Mouse (Mus musculus): ENCODE data around the gene Tmem199. TPM values are rescaled to one million over a fixed set of nuclear protein-coding genes. Genes with fewer than 3 reads are reported as not detected.

Tmem199 gene
- total RNA-seq, 1 experiment, result 73.1 TPM

- Histone ChIP-seq H3K4me3 (ENCODE audit: insufficient read depth in 1 of 2, low read depth in 1 of 2, low read length in 2 of 2, poor library complexity in 1 of 2, severe bottlenecking in 1 of 2) (no peak overlapping the region), H3K9me3 (ENCODE audit: control insufficient read depth, insufficient read depth, low read depth, low read length) (no peaks in the 10 kb centered on the region), H3K9ac (ENCODE audit: insufficient read depth, low read depth, low read length, poor library complexity, severe bottlenecking) (no peak overlapping the region), H3K36me3 (ENCODE audit: control insufficient read depth, insufficient read depth, low read length, poor library complexity, severe bottlenecking) (peaks cover 79% of the 10 kb centered on the region), H3K4me1 (ENCODE audit: control insufficient read depth in 2 of 2, insufficient read depth in 2 of 2, low read length in 2 of 2, poor library complexity in 1 of 2) (peaks cover 0 to 2% of the 10 kb centered on the region in 2 experiments; a peak in 1 of 4 replicates), H3K27ac (ENCODE audit: insufficient read depth, low read depth, low read length, poor library complexity, severe bottlenecking) (no peak overlapping the region)
- in situ Hi-C loops (cut with MboI; ENCODE audit: low sequenced_read_pairs in 2 of 2, unreplicated experiment in 2 of 2), result no loop called here
- TF ChIP-seq ZNF384 (IDR thresholded peaks at IDR 0.05; ENCODE audit: low read depth, low read length), result no peak
- TF ChIP-seq CHD2 (IDR thresholded peaks at IDR 0.05; ENCODE audit: low read depth, low read length), result no peak
- no peak for TF ChIP-seq ZC3H11A (IDR thresholded peaks at IDR 0.05; ENCODE audit: borderline replicate concordance, low read depth, low read length)
- no peak for TF ChIP-seq MAFK (IDR thresholded peaks at IDR 0.05; ENCODE audit: insufficient read depth, low read depth, low read length)
- TF ChIP-seq HCFC1 (IDR thresholded peaks at IDR 0.05; ENCODE audit: borderline replicate concordance, insufficient read depth, low read length), result no peak
- DNase-seq (ENCODE audit: low read depth, low spot score), result no peak
Measured at GRCm38 (mm10) chr11:78523241-78523955, 11.4 kb upstream of the Tmem199 start.

GRCm38 (mm10) chr11:78522481-78522997 lies 10.6 kb upstream of the Tmem199 start:
- TF ChIP-seq HCFC1 (IDR thresholded peaks at IDR 0.05; ENCODE audit: borderline replicate concordance, insufficient read depth, low read length), result no peak
- no peak for TF ChIP-seq MAFK (IDR thresholded peaks at IDR 0.05; ENCODE audit: insufficient read depth, low read depth, low read length)

GRCm38 (mm10) chr11:78521880-78522279 lies 9.9 kb upstream of the Tmem199 start:
- no peaks in the 10 kb centered on the region for H3K9me3 ChIP-seq (ENCODE audit: control insufficient read depth, insufficient read depth, low read depth, low read length)
- in situ Hi-C loops (cut with MboI; ENCODE audit: low sequenced_read_pairs in 2 of 2, unreplicated experiment in 2 of 2), result no loop called here
- no peak for TF ChIP-seq HCFC1 (IDR thresholded peaks at IDR 0.05; ENCODE audit: borderline replicate concordance, insufficient read depth, low read length)
- no peak for TF ChIP-seq CHD2 (IDR thresholded peaks at IDR 0.05; ENCODE audit: low read depth, low read length)
- TF ChIP-seq MAFK (IDR thresholded peaks at IDR 0.05; ENCODE audit: insufficient read depth, low read depth, low read length), result no peak
- TF ChIP-seq ZC3H11A (IDR thresholded peaks at IDR 0.05; ENCODE audit: borderline replicate concordance, low read depth, low read length), result no peak
- TF ChIP-seq ZNF384 (IDR thresholded peaks at IDR 0.05; ENCODE audit: low read depth, low read length), result no peak

More at GRCm38 (mm10) chr11:78522481-78522997, 10.6 kb upstream of the Tmem199 start:
- DNase-seq (ENCODE audit: low read depth, low spot score), result no peak
- in situ Hi-C loops (cut with MboI; ENCODE audit: low sequenced_read_pairs in 2 of 2, unreplicated experiment in 2 of 2), result no loop called here
- H3K4me3 ChIP-seq (ENCODE audit: insufficient read depth in 1 of 2, low read depth in 1 of 2, low read length in 2 of 2, poor library complexity in 1 of 2, severe bottlenecking in 1 of 2), result no peak overlapping the region
- peaks cover 80% of the 10 kb centered on the region for H3K36me3 ChIP-seq (ENCODE audit: control insufficient read depth, insufficient read depth, low read length, poor library complexity, severe bottlenecking)
- no peak overlapping the region for H3K9ac ChIP-seq (ENCODE audit: insufficient read depth, low read depth, low read length, poor library complexity, severe bottlenecking)
- H3K9me3 ChIP-seq (ENCODE audit: control insufficient read depth, insufficient read depth, low read depth, low read length), result no peaks in the 10 kb centered on the region
- peaks cover 0 to 2% of the 10 kb centered on the region in 2 experiments; a peak in 1 of 4 replicates for H3K4me1 ChIP-seq (ENCODE audit: control insufficient read depth in 2 of 2, insufficient read depth in 2 of 2, low read length in 2 of 2, poor library complexity in 1 of 2)
- H3K27ac ChIP-seq (ENCODE audit: insufficient read depth, low read depth, low read length, poor library complexity, severe bottlenecking), result no peak overlapping the region

GRCm38 (mm10) chr11:78518931-78519330 lies 7.0 kb upstream of the Tmem199 start:
- H3K27ac ChIP-seq (ENCODE audit: insufficient read depth, low read depth, low read length, poor library complexity, severe bottlenecking), result no peak overlapping the region
- peaks cover 67% of the 10 kb centered on the region for H3K36me3 ChIP-seq (ENCODE audit: control insufficient read depth, insufficient read depth, low read length, poor library complexity, severe bottlenecking)
- H3K4me3 ChIP-seq (ENCODE audit: insufficient read depth in 1 of 2, low read depth in 1 of 2, low read length in 2 of 2, poor library complexity in 1 of 2, severe bottlenecking in 1 of 2), result no peak overlapping the region
- H3K9me3 ChIP-seq (ENCODE audit: control insufficient read depth, insufficient read depth, low read depth, low read length), result no peaks in the 10 kb centered on the region
- no peak overlapping the region for H3K9ac ChIP-seq (ENCODE audit: insufficient read depth, low read depth, low read length, poor library complexity, severe bottlenecking)
- H3K4me1 ChIP-seq (ENCODE audit: control insufficient read depth in 2 of 2, insufficient read depth in 2 of 2, low read length in 2 of 2, poor library complexity in 1 of 2), result peaks cover 0 to 3% of the 10 kb centered on the region in 2 experiments; a peak in 1 of 4 replicates
- DNase-seq (ENCODE audit: low read depth, low spot score), result no peak
- in situ Hi-C loops (cut with MboI; ENCODE audit: low sequenced_read_pairs in 2 of 2, unreplicated experiment in 2 of 2), result no loop called here
- TF ChIP-seq CHD2 (IDR thresholded peaks at IDR 0.05; ENCODE audit: low read depth, low read length) (no peak), ZNF384 (IDR thresholded peaks at IDR 0.05; ENCODE audit: low read depth, low read length) (no peak), HCFC1 (IDR thresholded peaks at IDR 0.05; ENCODE audit: borderline replicate concordance, insufficient read depth, low read length) (no peak), ZC3H11A (IDR thresholded peaks at IDR 0.05; ENCODE audit: borderline replicate concordance, low read depth, low read length) (no peak), MAFK (IDR thresholded peaks at IDR 0.05; ENCODE audit: insufficient read depth, low read depth, low read length) (no peak)

More at GRCm38 (mm10) chr11:78521880-78522279, 9.9 kb upstream of the Tmem199 start:
- no peak overlapping the region for H3K27ac ChIP-seq (ENCODE audit: insufficient read depth, low read depth, low read length, poor library complexity, severe bottlenecking)
- H3K4me1 ChIP-seq (ENCODE audit: control insufficient read depth in 2 of 2, insufficient read depth in 2 of 2, low read length in 2 of 2, poor library complexity in 1 of 2), result peaks cover 0 to 2% of the 10 kb centered on the region in 2 experiments; a peak in 1 of 4 replicates
- no peak overlapping the region for H3K9ac ChIP-seq (ENCODE audit: insufficient read depth, low read depth, low read length, poor library complexity, severe bottlenecking)
- H3K36me3 ChIP-seq (ENCODE audit: control insufficient read depth, insufficient read depth, low read length, poor library complexity, severe bottlenecking), result peaks cover 76% of the 10 kb centered on the region
- no peak overlapping the region for H3K4me3 ChIP-seq (ENCODE audit: insufficient read depth in 1 of 2, low read depth in 1 of 2, low read length in 2 of 2, poor library complexity in 1 of 2, severe bottlenecking in 1 of 2)
- DNase-seq (ENCODE audit: low read depth, low spot score), result no peak
